Mouse (Mus musculus): Measurements from ENCODE around the gene Unc13d.

GRCm38 (mm10) chr11:116030898-116031845 is 46.6 kb downstream of the Unc13d start:
- TF ChIP-seq CTCF (conservative IDR thresholded peaks at IDR 0.05; ENCODE audit: insufficient read depth, insufficient read length, low read depth, low read length) (no peak), POLR2A (IDR thresholded peaks at IDR 0.05; ENCODE audit: low read depth, low read length) (no peak)
